Mouse (Mus musculus) layer of hippocampus, postnatal 36 days (tissue): ENCODE measurements around the gene Fam20b. TPM values are rescaled to one million over a fixed set of nuclear protein-coding genes. Genes with fewer than 3 reads are reported as not detected.

Experiments
- DNase-seq, 2 experiments: peaks; one replicate each; pipeline ENCODE4 v3.0.0; 2022
- total RNA-seq, 2 experiments: library from RNA; stranded (reverse); gene quantifications; 2 replicates each; pipeline ENCODE4 v1.2.3; 2021

Fam20b gene
- total RNA-seq, 2 experiments from 2014 or later, result 76.5 to 78.5 TPM

GRCm38 (mm10) chr1:156727234-156728108 lies 8.6 kb upstream of the Fam20b start:
- no peak for DNase-seq

- DNase-seq, result no peak
Measured at GRCm38 (mm10) chr1:156722089-156722488, 3.2 kb upstream of the Fam20b start.

GRCm38 (mm10) chr1:156720046-156720445 lies 1.2 kb upstream of the Fam20b start:
- no peak for DNase-seq

- DNase-seq, result peak; percentile 45 to 49
Measured at GRCm38 (mm10) chr1:156718286-156718949, 468 bp downstream of the Fam20b start.

GRCm38 (mm10) chr1:156717751-156718285 lies 1.1 kb downstream of the Fam20b start:
- no peak for DNase-seq

GRCm38 (mm10) chr1:156716681-156717080 lies 2.2 kb downstream of the Fam20b start:
- no peak for DNase-seq

- no peak for DNase-seq
Measured at GRCm38 (mm10) chr1:156710472-156711098, 8.3 kb downstream of the Fam20b start.

GRCm38 (mm10) chr1:156708672-156709071 lies 10.2 kb downstream of the Fam20b start:
- no peak for DNase-seq

- no peak for DNase-seq
Measured at GRCm38 (mm10) chr1:156705696-156706285, 13.1 kb downstream of the Fam20b start.

GRCm38 (mm10) chr1:156703444-156703843 lies 15.4 kb downstream of the Fam20b start:
- DNase-seq, result no peak

- DNase-seq, result no peak
Measured at GRCm38 (mm10) chr1:156702151-156702550, 16.7 kb downstream of the Fam20b start.

GRCm38 (mm10) chr1:156686025-156686661 lies 32.7 kb downstream of the Fam20b start:
- DNase-seq, result no peak

GRCm38 (mm10) chr1:156679599-156679998 lies 39.3 kb downstream of the Fam20b start:
- DNase-seq, result no peak

- no peak for DNase-seq
Measured at GRCm38 (mm10) chr1:156677230-156677629, 41.7 kb downstream of the Fam20b start.

GRCm38 (mm10) chr1:156676596-156676995 lies 42.3 kb downstream of the Fam20b start:
- no peak for DNase-seq

GRCm38 (mm10) chr1:156676171-156676570 lies 42.7 kb downstream of the Fam20b start:
- DNase-seq, result no peak

- peak; percentile 69 to 71 for DNase-seq
Measured at GRCm38 (mm10) chr1:156674195-156675000, 44.5 kb downstream of the Fam20b start, which contains the start of gene Tor3a. Tor3a (minus strand) TSS chr1:156674356.

- no peak for DNase-seq
Measured at GRCm38 (mm10) chr1:156673476-156674194, 45.3 kb downstream of the Fam20b start.

GRCm38 (mm10) chr1:156672720-156673475 lies 46.0 kb downstream of the Fam20b start:
- no peak for DNase-seq

GRCm38 (mm10) chr1:156671921-156672320 lies 47.0 kb downstream of the Fam20b start:
- DNase-seq, result no peak
